Mouse (Mus musculus) heart, adult 2 months (tissue): ENCODE results near the gene Bcl2l2.

Source experiments
- CTCF ChIP-seq: fragments of 200-600 bp; IDR thresholded peaks from 2 replicates; pipeline ENCODE4 v1.8.1; 2022; ENCODE audit warnings: antibody characterized with exemption, mild to moderate bottlenecking, moderate library complexity
- POLR2A ChIP-seq: fragments of 200-500 bp; IDR thresholded peaks from 2 replicates; pipeline ENCODE4 v1.6.1; 2011; ENCODE audit warnings: mild to moderate bottlenecking, low read depth, low read length, control low read depth; ENCODE audit not compliant: insufficient read depth

GRCm38 (mm10) chr14:54843461-54843860 is 39.7 kb upstream of the Bcl2l2 start:
- peak; percentile 69 for TF ChIP-seq CTCF
- TF ChIP-seq POLR2A = no peak
